ENCODE assay signal across 17 mouse cellular contexts in the genomic region with DNA sequence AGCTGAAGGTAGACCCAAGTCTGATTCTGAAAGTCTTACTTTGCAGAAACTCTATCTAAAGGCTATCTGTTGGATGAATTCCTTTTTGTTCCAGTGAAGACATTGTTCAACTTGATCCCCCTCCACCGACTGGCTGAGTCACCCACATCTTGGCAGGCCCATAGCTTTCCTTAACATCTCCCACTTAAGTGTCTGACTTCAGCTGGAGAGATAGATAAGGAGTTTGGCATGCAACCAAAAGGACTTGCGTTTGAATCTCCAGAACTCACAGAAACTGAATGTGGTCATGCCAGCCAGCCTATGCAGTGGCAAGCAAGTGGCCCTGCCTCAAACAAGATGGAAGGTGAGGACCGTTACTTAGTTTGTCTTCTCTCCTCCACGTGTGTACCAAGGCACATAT.
DNase-seq lines count a peak whose midpoint lies in the region; ATAC-seq and TF ChIP-seq lines count a peak whose summit lies in the region.
"Had no signal": no experiment of that assay in that cellular context is flagged by ENCODE, and none has a peak within 500 bp of the region (broad histone marks: within the 10 kb centered on the region; RNA-seq: fewer than 3 reads in every experiment).

No protein-coding gene starts in this region.

- TF ChIP-seq EP300 in lung, postnatal 0 days (IDR thresholded peaks at IDR 0.05): peak; percentile 66; the same call in 1 of the 2 replicates

- ATAC-seq in lung, postnatal 0 days: peak; percentile 63
- ATAC-seq in kidney, embryonic 14.5 days (ENCODE audit: low FRiP score, low TSS enrichment): no peak
- ATAC-seq in midbrain, embryonic 13.5 days: no peak
- ATAC-seq: forebrain, embryonic 14.5 days; hindbrain, postnatal 0 days had no signal

- no peak overlapping the region for H3K27ac ChIP-seq in lung, postnatal 0 days (ENCODE audit: low read length)
- H3K27ac ChIP-seq in kidney, embryonic 14.5 days (ENCODE audit: low read depth, low read length): no peak overlapping the region
- H3K27ac ChIP-seq in midbrain, embryonic 13.5 days: no peak overlapping the region
- H3K27ac ChIP-seq: hindbrain, postnatal 0 days; neural tube, embryonic 12.5 days had no signal

- H3K4me2 ChIP-seq in lung, postnatal 0 days (replicated peaks; ENCODE audit: low read depth, low read length): no peak overlapping the region
- H3K4me2 ChIP-seq in kidney, embryonic 14.5 days (replicated peaks; ENCODE audit: low read depth, low read length): no peak overlapping the region
- no peak overlapping the region for H3K4me2 ChIP-seq in midbrain, embryonic 13.5 days (replicated peaks)
- H3K4me2 ChIP-seq: heart, embryonic 11.5 days; neural tube, embryonic 12.5 days had no signal

- WGBS in lung, postnatal 0 days: 14% methylated on average over 4 of the region's 4 CpGs
- WGBS in kidney, embryonic 14.5 days: 71% methylated on average over 4 of the region's 4 CpGs
- 85% methylated on average over 4 of the region's 4 CpGs for WGBS in midbrain, embryonic 13.5 days

- no peaks in the 10 kb centered on the region for H3K4me1 ChIP-seq in lung, postnatal 0 days (ENCODE audit: insufficient read depth, low read depth, low read length)
- H3K4me1 ChIP-seq in kidney, embryonic 14.5 days (ENCODE audit: control insufficient read depth, insufficient read depth, low read length): 0 out of 2 replicates have a peak, but pooled peaks cover 3% of the 10 kb centered on the region
- H3K4me1 ChIP-seq in midbrain, embryonic 13.5 days (replicated peaks): peaks cover 5% of the 10 kb centered on the region; the same call in 1 of the 2 replicates
- H3K4me1 ChIP-seq: megakaryocyte, embryonic 14.5 days; neural tube, embryonic 12.5 days had no signal

- no peaks in the 10 kb centered on the region for H3K27me3 ChIP-seq in lung, postnatal 0 days (replicated peaks; ENCODE audit: insufficient read depth, low read length)
- H3K27me3 ChIP-seq in kidney, embryonic 14.5 days (ENCODE audit: control insufficient read depth, insufficient read depth, low read length): no peaks in the 10 kb centered on the region
- no peaks in the 10 kb centered on the region for H3K27me3 ChIP-seq in midbrain, embryonic 13.5 days
- H3K27me3 ChIP-seq: megakaryocyte, embryonic 14.5 days; neural tube, embryonic 12.5 days had no signal

- peak; percentile 2 to 15 for DNase-seq in layer of hippocampus, adult 18-20 months (ENCODE audit: low spot score in 2 of 2)
- no peak for DNase-seq in layer of hippocampus, postnatal 36 days
- peak; percentile 84 for DNase-seq in 3T3-L1 (ENCODE audit: low read depth, low spot score)
- peak; percentile 86 for DNase-seq in NIH3T3 (ENCODE audit: low read depth)
- DNase-seq in lung, postnatal 0 days (ENCODE audit: low spot score): peak; percentile 70
- DNase-seq: gastrocnemius, postnatal 14 days; heart, postnatal 36 days; kidney, adult 18-20 months; kidney, postnatal 36 days had no signal

- no peaks in the 10 kb centered on the region for H3K36me3 ChIP-seq in lung, postnatal 0 days (ENCODE audit: insufficient read depth, low read length)
- H3K36me3 ChIP-seq in kidney, embryonic 14.5 days (ENCODE audit: control insufficient read depth, insufficient read depth, low read length): no peaks in the 10 kb centered on the region
- no peaks in the 10 kb centered on the region for H3K36me3 ChIP-seq in midbrain, embryonic 13.5 days
- H3K36me3 ChIP-seq: G1E; neural tube, embryonic 12.5 days had no signal

- no peak overlapping the region for H3K4me3 ChIP-seq in lung, postnatal 0 days (ENCODE audit: low read depth, low read length)
- no peak overlapping the region for H3K4me3 ChIP-seq in kidney, embryonic 14.5 days (ENCODE audit: low read length)
- H3K4me3 ChIP-seq in midbrain, embryonic 13.5 days (replicated peaks): no peak overlapping the region
- H3K4me3 ChIP-seq: megakaryocyte, embryonic 14.5 days; neural tube, embryonic 12.5 days had no signal

- 0 out of 2 replicates have a peak, but pooled peaks cover 6% of the 10 kb centered on the region for H3K9me3 ChIP-seq in lung, postnatal 0 days (ENCODE audit: low read length)
- H3K9me3 ChIP-seq in kidney, embryonic 14.5 days (ENCODE audit: control insufficient read depth, low read length): peaks cover 6% of the 10 kb centered on the region
- H3K9me3 ChIP-seq in midbrain, embryonic 13.5 days: no peaks in the 10 kb centered on the region

- no peak for TF ChIP-seq CTCF in lung, postnatal 0 days (IDR thresholded peaks at IDR 0.05)

- no peak overlapping the region for H3K9ac ChIP-seq in lung, postnatal 0 days (replicated peaks; ENCODE audit: low read depth)
- no peak overlapping the region for H3K9ac ChIP-seq in kidney, embryonic 14.5 days (ENCODE audit: low read depth, low read length)
- no peak overlapping the region for H3K9ac ChIP-seq in midbrain, embryonic 13.5 days (replicated peaks)
- H3K9ac ChIP-seq: neural tube, embryonic 12.5 days had no signal

Comparison
In these comparisons a context has a peak if more than half of its experiments do, and no peak if none do; other contexts are left out.
1. DNase-seq: peak in layer of hippocampus, adult 18-20 months (2 of 2), 3T3-L1 (single experiment), NIH3T3 (single experiment) and lung, postnatal 0 days (single experiment); none in layer of hippocampus, postnatal 36 days (0 of 2).